Comparison of ENCODE assay signal across 13 mouse cellular contexts in the genomic region with DNA sequence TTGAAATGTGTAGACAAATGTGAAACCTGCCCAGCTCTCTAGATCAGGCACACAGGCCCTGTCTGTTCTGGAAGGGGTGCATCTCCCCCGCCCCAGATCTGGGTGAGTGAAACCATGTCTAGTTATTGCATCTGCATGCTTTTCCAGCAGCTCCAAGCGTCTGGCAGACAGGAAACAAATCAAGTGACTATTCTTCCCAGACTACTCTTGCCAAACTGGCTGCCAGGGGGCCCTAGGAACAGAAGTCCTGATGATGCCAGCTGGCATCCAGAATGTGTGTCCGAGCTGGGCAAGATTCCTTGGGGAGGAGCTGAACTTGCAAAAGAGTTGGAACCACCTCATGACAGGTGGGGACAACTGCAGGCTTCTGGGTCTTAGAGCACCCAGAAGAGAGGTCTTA. TPM values are rescaled to one million over a fixed set of nuclear protein-coding genes. Genes with fewer than 3 reads are reported as not detected.
DNase-seq lines count a peak whose midpoint lies in the region; ATAC-seq and TF ChIP-seq lines count a peak whose summit lies in the region.
"Had no signal": no experiment of that assay in that cellular context is flagged by ENCODE, and none has a peak within 500 bp of the region (broad histone marks: within the 10 kb centered on the region; RNA-seq: fewer than 3 reads in every experiment).

No protein-coding gene starts in this region.

- WGBS in kidney, embryonic 15.5 days, result 61% methylated on average over 3 of the region's 3 CpGs
- 51% methylated on average over 3 of the region's 3 CpGs for WGBS in kidney, embryonic 16.5 days

- DNase-seq in cerebellum, postnatal 14 days, result peak; percentile 62
- DNase-seq in cerebellum, adult 9-10 months, result no peak
- DNase-seq in layer of hippocampus, adult 18-20 months (ENCODE audit: low spot score in 2 of 2), result peak; percentile 8 to 35
- no peak for DNase-seq in layer of hippocampus, postnatal 25 days (ENCODE audit: extremely low spot score in 1 of 2, low spot score in 1 of 2)
- DNase-seq in brain, embryonic 14.5 days (ENCODE audit: low read depth), result peak; percentile 53
- DNase-seq in layer of hippocampus, adult 8-10 months (ENCODE audit: low spot score in 2 of 2), result peak; percentile 10 to 26
- DNase-seq: kidney, postnatal 10 days; liver, postnatal 0 days; thymus, postnatal 25 days had no signal

- H3K9ac ChIP-seq in kidney, embryonic 15.5 days, result no peak overlapping the region
- no peak overlapping the region for H3K9ac ChIP-seq in kidney, embryonic 16.5 days (replicated peaks; ENCODE audit: low read length)
- H3K9ac ChIP-seq: liver, postnatal 0 days; midbrain, embryonic 15.5 days had no signal

- H3K4me2 ChIP-seq in kidney, embryonic 15.5 days, result no peak overlapping the region
- H3K4me2 ChIP-seq in kidney, embryonic 16.5 days (replicated peaks; ENCODE audit: low read depth, low read length), result no peak overlapping the region
- H3K4me2 ChIP-seq: midbrain, embryonic 15.5 days had no signal

- TF ChIP-seq POLR2A in brain, embryonic 14.5 days (IDR thresholded peaks at IDR 0.05; ENCODE audit: borderline replicate concordance, extremely low read depth, insufficient read depth, insufficient read length, poor library complexity, severe bottlenecking), result no peak

- no peak for TF ChIP-seq CTCF in brain, embryonic 14.5 days (IDR thresholded peaks at IDR 0.05; ENCODE audit: borderline replicate concordance, extremely low read depth, insufficient read depth, insufficient read length)

- H3K9me3 ChIP-seq in kidney, embryonic 15.5 days (replicated peaks), result no peaks in the 10 kb centered on the region
- H3K9me3 ChIP-seq in kidney, embryonic 16.5 days (ENCODE audit: low read length), result no peaks in the 10 kb centered on the region
- H3K9me3 ChIP-seq: midbrain, embryonic 15.5 days had no signal

- no peaks in the 10 kb centered on the region for H3K27me3 ChIP-seq in kidney, embryonic 15.5 days
- H3K27me3 ChIP-seq in kidney, embryonic 16.5 days (ENCODE audit: insufficient read depth, low read length), result no peaks in the 10 kb centered on the region
- H3K27me3 ChIP-seq: midbrain, embryonic 15.5 days had no signal

- ATAC-seq in kidney, embryonic 15.5 days (replicated peaks; ENCODE audit: low FRiP score), result no peak
- no peak for ATAC-seq in kidney, embryonic 16.5 days (ENCODE audit: low FRiP score, low TSS enrichment)
- ATAC-seq: liver, postnatal 0 days; midbrain, embryonic 15.5 days had no signal

- no peaks in the 10 kb centered on the region for H3K4me1 ChIP-seq in kidney, embryonic 15.5 days
- H3K4me1 ChIP-seq in kidney, embryonic 16.5 days (ENCODE audit: insufficient read depth, low read length), result no peaks in the 10 kb centered on the region
- H3K4me1 ChIP-seq: midbrain, embryonic 15.5 days had no signal

- H3K36me3 ChIP-seq in kidney, embryonic 15.5 days, result no peaks in the 10 kb centered on the region
- no peaks in the 10 kb centered on the region for H3K36me3 ChIP-seq in kidney, embryonic 16.5 days (ENCODE audit: insufficient read depth, low read length)
- H3K36me3 ChIP-seq: midbrain, embryonic 15.5 days had no signal

- no peak overlapping the region for H3K4me3 ChIP-seq in kidney, embryonic 15.5 days (replicated peaks)
- H3K4me3 ChIP-seq in kidney, embryonic 16.5 days (ENCODE audit: low read length), result no peak overlapping the region
- H3K4me3 ChIP-seq: midbrain, embryonic 15.5 days had no signal

- H3K27ac ChIP-seq in kidney, embryonic 15.5 days, result no peak overlapping the region
- H3K27ac ChIP-seq in kidney, embryonic 16.5 days (ENCODE audit: low read length), result no peak overlapping the region
- H3K27ac ChIP-seq: midbrain, embryonic 15.5 days had no signal

RNA-seq across cellular contexts. Expression of a gene that starts 20.3 kb away (rescaled TPM):
- total RNA-seq in layer of hippocampus, adult 18-20 months (2021), result not detected
- not detected for total RNA-seq in layer of hippocampus, postnatal 25 days (2021)
- not detected in 2 replicates for polyA plus RNA-seq in brain, embryonic 14.5 days (2012; rRNA removed)
- total RNA-seq in layer of hippocampus, adult 8-10 months (2022), result not detected
- polyA plus RNA-seq in kidney, embryonic 15.5 days (2015; fragmentation: Nextera tagmentation; extraction: Ambion mirVana), result not detected in 2 replicates
- not detected in 2 replicates for polyA plus RNA-seq in kidney, embryonic 16.5 days (2015; fragmentation: Nextera tagmentation; extraction: Ambion mirVana)
- total RNA-seq: gastrocnemius, adult 8-10 months had no signal
- polyA plus RNA-seq: liver, postnatal 0 days; midbrain, embryonic 15.5 days had no signal

RNA-seq across cellular contexts. Expression of a gene that starts 36.8 kb away (rescaled TPM):
- 10 to 100 TPM; 47.6 to 48.4 TPM for total RNA-seq in layer of hippocampus, adult 18-20 months (2021)
- total RNA-seq in layer of hippocampus, postnatal 25 days (2021), result 10 to 100 TPM; 50.0 to 52.9 TPM
- polyA plus RNA-seq in brain, embryonic 14.5 days (2012; rRNA removed), result 54.2 and 61.6 TPM in 2 replicates
- total RNA-seq in layer of hippocampus, adult 8-10 months (2022), result 10 to 100 TPM; 45.3 to 51.8 (median 48.0) TPM
- 21.9 and 23.7 TPM in 2 replicates for polyA plus RNA-seq in kidney, embryonic 15.5 days (2015; fragmentation: Nextera tagmentation; extraction: Ambion mirVana)
- 21.5 and 23.5 TPM in 2 replicates for polyA plus RNA-seq in kidney, embryonic 16.5 days (2015; fragmentation: Nextera tagmentation; extraction: Ambion mirVana)

RNA-seq across cellular contexts. Expression of a gene that starts 56.8 kb away (rescaled TPM):
- 100 to 1,000 TPM; 252 to 254 TPM for total RNA-seq in layer of hippocampus, adult 18-20 months (2021)
- 100 to 1,000 TPM; 227 to 274 TPM for total RNA-seq in layer of hippocampus, postnatal 25 days (2021)
- polyA plus RNA-seq in brain, embryonic 14.5 days (2012; rRNA removed), result 425 and 492 TPM in 2 replicates
- total RNA-seq in layer of hippocampus, adult 8-10 months (2022), result 100 to 1,000 TPM; 184 to 339 (median 269) TPM
- polyA plus RNA-seq in kidney, embryonic 15.5 days (2015; fragmentation: Nextera tagmentation; extraction: Ambion mirVana), result 577 and 689 TPM in 2 replicates
- 409 and 453 TPM in 2 replicates for polyA plus RNA-seq in kidney, embryonic 16.5 days (2015; fragmentation: Nextera tagmentation; extraction: Ambion mirVana)

Comparison
In these comparisons a context has a peak if more than half of its experiments do, and no peak if none do; other contexts are left out.
1. DNase-seq: peak in cerebellum, postnatal 14 days (2 of 2), layer of hippocampus, adult 18-20 months (2 of 2), brain, embryonic 14.5 days (single experiment) and layer of hippocampus, adult 8-10 months (2 of 2); none in cerebellum, adult 9-10 months (single experiment) and layer of hippocampus, postnatal 25 days (0 of 2).